Mouse (Mus musculus): Measurements from ENCODE around the gene Clptm1. TPM values are rescaled to one million over a fixed set of nuclear protein-coding genes. Genes with fewer than 3 reads are reported as not detected.

Gene Clptm1
- polyA plus RNA-seq, 1 experiment from 2014 or later, result 98.6 TPM

DNA sequence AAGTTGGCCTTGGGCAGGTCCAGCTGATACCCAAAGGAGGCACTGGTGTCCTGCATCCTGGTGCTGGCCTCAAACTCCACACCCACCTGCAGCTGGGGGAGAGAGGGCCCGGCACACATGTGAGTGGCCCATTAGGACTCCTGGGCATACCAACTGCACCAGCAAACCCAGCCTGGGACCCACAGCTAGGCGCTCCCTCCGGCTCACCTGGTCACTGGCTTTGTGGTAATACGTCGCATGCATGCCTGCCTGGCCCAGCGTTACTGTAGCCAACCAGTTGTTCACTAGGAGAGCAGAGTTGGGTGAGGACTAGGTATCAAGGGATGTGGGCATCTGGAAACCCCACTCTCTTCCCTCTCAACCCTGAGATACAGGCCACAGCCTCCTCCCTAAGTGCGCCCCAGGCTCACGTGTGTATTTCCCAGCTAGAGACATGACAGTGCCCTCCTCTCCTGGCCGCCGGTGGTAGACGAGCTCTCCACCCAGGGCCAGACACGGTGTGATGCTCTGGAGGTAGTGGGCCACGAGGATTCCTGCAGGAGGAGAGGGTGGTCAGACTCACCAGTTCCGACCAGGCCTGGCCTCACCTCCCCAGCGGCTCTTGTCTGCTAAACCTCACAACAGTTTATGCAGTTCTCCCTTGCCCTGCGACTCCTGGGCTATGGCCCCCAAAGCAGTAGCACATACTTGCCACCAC lies 38.2 kb upstream of the Clptm1 start:
- H3K9me3 ChIP-seq (ENCODE audit: control insufficient read depth, low read length), result no peaks in the 10 kb centered on the region
- H3K4me2 ChIP-seq (ENCODE audit: low read length), result no peak overlapping the region
- no peak overlapping the region for H3K9ac ChIP-seq (ENCODE audit: low read length)
- H3K27ac ChIP-seq (replicated peaks in 1 of 2; ENCODE audit: control insufficient read depth in 1 of 2, insufficient read depth in 1 of 2, low read depth in 2 of 2, low read length in 2 of 2), result no peak overlapping the region
- H3K27me3 ChIP-seq (ENCODE audit: control insufficient read depth, insufficient read depth, low read length), result no peaks in the 10 kb centered on the region
- ATAC-seq (ENCODE audit: insufficient number of reproducible peaks, insufficient read depth, low FRiP score, low read depth), result no peak
- peaks cover 18 to 31% of the 10 kb centered on the region in 2 experiments for H3K4me1 ChIP-seq (ENCODE audit: control insufficient read depth in 2 of 2, insufficient read depth in 2 of 2, low read length in 2 of 2)
- WGBS, result 88% methylated on average over 16 of the region's 16 CpGs
- peaks cover 55% of the 10 kb centered on the region for H3K36me3 ChIP-seq (ENCODE audit: control insufficient read depth, insufficient read depth, low read length)
- H3K4me3 ChIP-seq (ENCODE audit: control insufficient read depth in 1 of 2, insufficient read depth in 1 of 2, low read depth in 1 of 2, low read length in 2 of 2), result no peak overlapping the region

GRCm38 (mm10) chr7:19701069-19701761 lies 36.4 kb upstream of the Clptm1 start:
- Histone ChIP-seq H3K4me1 (ENCODE audit: control insufficient read depth in 2 of 2, insufficient read depth in 2 of 2, low read length in 2 of 2) (peaks cover 19 to 33% of the 10 kb centered on the region in 2 experiments), H3K4me3 (ENCODE audit: control insufficient read depth in 1 of 2, insufficient read depth in 1 of 2, low read depth in 1 of 2, low read length in 2 of 2) (no peak overlapping the region), H3K27me3 (ENCODE audit: control insufficient read depth, insufficient read depth, low read length) (no peaks in the 10 kb centered on the region), H3K27ac (replicated peaks in 1 of 2; ENCODE audit: control insufficient read depth in 1 of 2, insufficient read depth in 1 of 2, low read depth in 2 of 2, low read length in 2 of 2) (peak overlapping the region; percentile 47 to 73; a peak in 3 of 4 replicates), H3K9ac (ENCODE audit: low read length) (peak overlapping the region; percentile 21; the same call in 1 of the 2 replicates), H3K4me2 (ENCODE audit: low read length) (0 out of 2 replicates have a peak overlapping the region, but pooled peaks have one; percentile 17), H3K9me3 (ENCODE audit: control insufficient read depth, low read length) (no peaks in the 10 kb centered on the region), H3K36me3 (ENCODE audit: control insufficient read depth, insufficient read depth, low read length) (peaks cover 46% of the 10 kb centered on the region)
- 0 out of 2 replicates have a peak, but pooled peaks have one; percentile 46 for ATAC-seq (ENCODE audit: insufficient number of reproducible peaks, insufficient read depth, low FRiP score, low read depth)
- 23% methylated on average over 22 of the region's 22 CpGs for WGBS

DNA sequence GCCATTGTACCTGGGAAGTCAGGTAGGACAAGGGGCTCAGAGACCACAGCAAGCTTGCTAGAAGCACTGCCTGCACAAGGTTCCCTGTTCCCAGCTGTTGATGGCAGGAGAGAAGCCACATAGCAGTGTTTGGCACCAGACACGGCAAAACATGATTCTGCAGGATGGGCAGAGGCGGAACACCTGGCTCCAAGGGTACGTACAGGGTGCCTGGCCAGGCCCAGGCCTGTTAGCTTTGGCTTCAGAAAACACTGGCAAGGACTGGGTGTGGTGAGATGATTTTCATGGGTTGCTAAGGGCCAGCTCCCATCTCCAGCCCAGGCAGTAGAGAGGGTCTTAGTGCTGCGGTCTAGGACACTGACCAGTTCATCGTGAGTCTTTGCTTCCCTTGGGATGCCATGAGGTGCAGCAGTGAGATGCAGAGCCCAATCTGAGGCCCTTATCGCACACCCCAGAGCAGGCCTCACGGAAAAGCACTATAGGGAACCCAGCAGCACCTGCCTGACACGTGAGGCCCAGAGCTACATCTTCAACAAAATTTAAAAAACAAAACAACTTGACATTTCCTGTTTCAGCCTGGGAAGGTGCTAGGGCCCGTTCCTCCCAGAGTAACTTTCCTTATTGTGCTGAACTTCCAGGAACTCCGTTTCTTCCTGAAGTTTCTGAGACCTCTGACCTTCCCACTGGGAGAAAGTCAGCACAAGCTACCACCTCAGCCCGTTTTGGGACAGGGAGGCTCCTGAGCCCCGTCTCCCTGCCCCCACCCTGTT lies 35.7 kb upstream of the Clptm1 start:
- WGBS, result 57% methylated on average over 12 of the region's 12 CpGs
- H3K9ac ChIP-seq (ENCODE audit: low read length), result peak overlapping the region; percentile 21; the same call in 1 of the 2 replicates
- ATAC-seq (ENCODE audit: insufficient number of reproducible peaks, insufficient read depth, low FRiP score, low read depth), result no peak
- H3K27me3 ChIP-seq (ENCODE audit: control insufficient read depth, insufficient read depth, low read length), result no peaks in the 10 kb centered on the region
- H3K4me2 ChIP-seq (ENCODE audit: low read length), result 0 out of 2 replicates have a peak overlapping the region, but pooled peaks have one; percentile 17
- H3K27ac ChIP-seq (replicated peaks in 1 of 2; ENCODE audit: control insufficient read depth in 1 of 2, insufficient read depth in 1 of 2, low read depth in 2 of 2, low read length in 2 of 2), result peak overlapping the region; percentile 47 to 73; a peak in 3 of 4 replicates
- peaks cover 19 to 33% of the 10 kb centered on the region in 2 experiments for H3K4me1 ChIP-seq (ENCODE audit: control insufficient read depth in 2 of 2, insufficient read depth in 2 of 2, low read length in 2 of 2)
- peaks cover 44% of the 10 kb centered on the region for H3K36me3 ChIP-seq (ENCODE audit: control insufficient read depth, insufficient read depth, low read length)
- H3K4me3 ChIP-seq (ENCODE audit: control insufficient read depth in 1 of 2, insufficient read depth in 1 of 2, low read depth in 1 of 2, low read length in 2 of 2), result no peak overlapping the region
- H3K9me3 ChIP-seq (ENCODE audit: control insufficient read depth, low read length), result no peaks in the 10 kb centered on the region

GRCm38 (mm10) chr7:19699827-19700148 lies 35.0 kb upstream of the Clptm1 start:
- no peak for ATAC-seq (ENCODE audit: insufficient number of reproducible peaks, insufficient read depth, low FRiP score, low read depth)
- Histone ChIP-seq H3K9ac (ENCODE audit: low read length) (peak overlapping the region; percentile 74; the same call in 1 of the 2 replicates), H3K4me3 (ENCODE audit: control insufficient read depth in 1 of 2, insufficient read depth in 1 of 2, low read depth in 1 of 2, low read length in 2 of 2) (no peak overlapping the region), H3K9me3 (ENCODE audit: control insufficient read depth, low read length) (no peaks in the 10 kb centered on the region), H3K27ac (replicated peaks in 1 of 2; ENCODE audit: control insufficient read depth in 1 of 2, insufficient read depth in 1 of 2, low read depth in 2 of 2, low read length in 2 of 2) (peak overlapping the region in 1 of 2 experiments; percentile 41; a peak in 1 of 4 replicates), H3K36me3 (ENCODE audit: control insufficient read depth, insufficient read depth, low read length) (peaks cover 37% of the 10 kb centered on the region), H3K27me3 (ENCODE audit: control insufficient read depth, insufficient read depth, low read length) (no peaks in the 10 kb centered on the region), H3K4me1 (ENCODE audit: control insufficient read depth in 2 of 2, insufficient read depth in 2 of 2, low read length in 2 of 2) (peaks cover 24 to 39% of the 10 kb centered on the region in 2 experiments), H3K4me2 (ENCODE audit: low read length) (peak overlapping the region; percentile 79; the same call in 1 of the 2 replicates)
- 75% methylated on average over 4 of the region's 4 CpGs for WGBS

GRCm38 (mm10) chr7:19698907-19699826 lies 34.3 kb upstream of the Clptm1 start, which contains the start of gene Apoe:
Apoe (minus strand) TSS chr7:19699188.
- ATAC-seq (ENCODE audit: insufficient number of reproducible peaks, insufficient read depth, low FRiP score, low read depth), result peak; percentile 55
- Histone ChIP-seq H3K4me2 (ENCODE audit: low read length) (peak within 1 kb of the TSS; percentile 79), H3K9ac (ENCODE audit: low read length) (peak within 1 kb of the TSS; percentile 74), H3K9me3 (ENCODE audit: control insufficient read depth, low read length) (no peaks in the 10 kb centered on the region), H3K36me3 (ENCODE audit: control insufficient read depth, insufficient read depth, low read length) (peaks cover 32% of the 10 kb centered on the region), H3K4me3 (ENCODE audit: control insufficient read depth in 1 of 2, insufficient read depth in 1 of 2, low read depth in 1 of 2, low read length in 2 of 2) (peak within 1 kb of the TSS; percentile 43 to 48), H3K27ac (replicated peaks in 1 of 2; ENCODE audit: control insufficient read depth in 1 of 2, insufficient read depth in 1 of 2, low read depth in 2 of 2, low read length in 2 of 2) (peak within 1 kb of the TSS; percentile 32 to 41), H3K4me1 (ENCODE audit: control insufficient read depth in 2 of 2, insufficient read depth in 2 of 2, low read length in 2 of 2) (peaks cover 30 to 45% of the 10 kb centered on the region in 2 experiments), H3K27me3 (ENCODE audit: control insufficient read depth, insufficient read depth, low read length) (no peaks in the 10 kb centered on the region)
- 1% methylated on average over 19 of the region's 20 CpGs for WGBS

DNA sequence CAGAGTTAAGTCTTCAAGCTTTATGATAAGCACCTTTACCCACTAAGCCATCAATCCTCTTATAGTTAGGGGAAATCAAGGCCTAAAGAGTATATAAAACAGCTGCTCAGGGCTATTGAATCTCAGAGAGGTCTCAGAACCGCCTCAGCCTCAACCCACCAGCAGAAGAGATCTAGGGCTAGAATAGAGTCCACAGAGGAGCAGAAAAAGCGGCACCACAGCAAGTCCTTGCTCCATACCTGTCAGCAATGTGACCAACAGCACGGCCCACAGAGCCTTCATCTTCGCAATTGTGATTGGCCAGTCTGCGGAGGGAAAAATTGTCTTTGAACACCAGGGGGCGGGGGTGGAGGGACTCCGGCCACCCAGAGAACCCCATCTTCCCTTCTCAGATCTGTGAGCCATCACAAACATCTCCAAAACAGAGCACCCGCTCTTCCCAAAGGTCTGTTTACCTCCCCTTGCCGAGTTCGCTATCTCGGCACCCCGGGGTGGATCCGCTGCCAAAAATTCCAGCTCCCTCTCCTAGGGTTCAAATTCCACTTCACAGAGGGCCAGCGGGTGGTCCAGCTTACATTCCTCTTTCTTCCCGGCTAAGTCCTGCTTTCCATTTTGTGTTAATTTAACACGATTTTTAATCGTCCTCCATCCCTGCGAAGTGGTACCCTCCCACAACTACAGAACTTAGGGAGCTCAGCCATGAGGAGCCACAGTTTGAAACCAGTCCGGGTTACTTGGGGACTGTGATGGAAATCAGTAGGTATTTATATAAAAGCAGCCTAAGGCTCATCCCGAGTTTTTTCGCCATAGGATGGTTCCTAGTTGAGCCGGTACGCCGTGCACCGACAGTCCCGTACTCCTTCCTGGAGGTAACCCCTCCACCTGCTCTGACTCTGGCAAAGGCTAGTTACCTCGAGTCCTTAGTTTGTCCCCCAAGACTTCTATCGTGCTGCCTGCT lies 33.4 kb upstream of the Clptm1 start:
- no peak for ATAC-seq (ENCODE audit: insufficient number of reproducible peaks, insufficient read depth, low FRiP score, low read depth)
- H3K4me1 ChIP-seq (ENCODE audit: control insufficient read depth in 2 of 2, insufficient read depth in 2 of 2, low read length in 2 of 2), result peaks cover 37 to 50% of the 10 kb centered on the region in 2 experiments
- WGBS, result 1% methylated on average over 28 of the region's 28 CpGs

More for the DNA sequence above, 33.4 kb upstream of the Clptm1 start:
- Histone ChIP-seq H3K36me3 (ENCODE audit: control insufficient read depth, insufficient read depth, low read length) (peaks cover 26% of the 10 kb centered on the region), H3K27ac (replicated peaks in 1 of 2; ENCODE audit: control insufficient read depth in 1 of 2, insufficient read depth in 1 of 2, low read depth in 2 of 2, low read length in 2 of 2) (peak overlapping the region; percentile 9 to 41), H3K27me3 (ENCODE audit: control insufficient read depth, insufficient read depth, low read length) (no peaks in the 10 kb centered on the region), H3K9me3 (ENCODE audit: control insufficient read depth, low read length) (no peaks in the 10 kb centered on the region), H3K4me3 (ENCODE audit: control insufficient read depth in 1 of 2, insufficient read depth in 1 of 2, low read depth in 1 of 2, low read length in 2 of 2) (peak overlapping the region; percentile 43 to 48), H3K9ac (ENCODE audit: low read length) (peak overlapping the region; percentile 74), H3K4me2 (ENCODE audit: low read length) (peak overlapping the region; percentile 79)
